Mouse (Mus musculus) lung, postnatal 0 days (tissue): Measurements from ENCODE around the gene AC134908.4. TPM values are rescaled to one million over a fixed set of nuclear protein-coding genes. Genes with fewer than 3 reads are reported as not detected.

Experiments
- ATAC-seq: fragments of 200-750 bp; cut with Nextera tagmentation; 2 replicates; pipeline ENCODE4 v1.8.0; 2017; ENCODE audit warnings: moderate library complexity
- DNase-seq: peaks from one replicate; pipeline ENCODE4 v3.0.0-alpha.2; 2016; ENCODE audit warnings: low spot score
- H3K27ac ChIP-seq: fragments of 300-500 bp; sonication (generic); 2 replicates; pipeline ENCODE4 v1.5.1; 2014; ENCODE audit warnings: antibody characterized with exemption, mild to moderate bottlenecking, low read length, mixed read lengths
- H3K27me3 ChIP-seq: fragments of 300-500 bp; sonication (generic); replicated peaks from 2 replicates; pipeline ENCODE4 v1.6.1; 2014; ENCODE audit warnings: low read length, mixed read lengths; ENCODE audit not compliant: insufficient read depth
- H3K36me3 ChIP-seq: fragments of 300-500 bp; sonication (generic); 2 replicates; pipeline ENCODE4 v1.6.1; 2014; ENCODE audit warnings: low read length, mixed read lengths; ENCODE audit not compliant: insufficient read depth
- H3K4me1 ChIP-seq: fragments of 300-500 bp; sonication (generic); 2 replicates; pipeline ENCODE4 v1.6.1; 2014; ENCODE audit warnings: antibody characterized with exemption, low read depth, low read length, mixed read lengths; ENCODE audit not compliant: insufficient read depth
- H3K4me2 ChIP-seq: fragments of 300-500 bp; sonication (generic); replicated peaks from 2 replicates; pipeline ENCODE4 v1.6.1; 2014; ENCODE audit warnings: low read depth, mild to moderate bottlenecking, low read length, moderate library complexity, mixed read lengths
- H3K4me3 ChIP-seq: fragments of 300-500 bp; sonication (generic); 2 replicates; pipeline ENCODE4 v1.5.1; 2014; ENCODE audit warnings: low read depth, low read length
- H3K9ac ChIP-seq: fragments of 300-500 bp; sonication (generic); replicated peaks from 2 replicates; pipeline ENCODE4 v1.6.1; 2014; ENCODE audit warnings: low read depth, mild to moderate bottlenecking
- H3K9me3 ChIP-seq: fragments of 300-500 bp; sonication (generic); 2 replicates; pipeline ENCODE4 v1.6.1; 2016; ENCODE audit warnings: low read length, mixed read lengths
- CTCF ChIP-seq: IDR thresholded peaks from 2 replicates; pipeline ENCODE4 v1.5.1; 2016; ENCODE audit warnings: antibody characterized with exemption, mild to moderate bottlenecking
- EP300 ChIP-seq: IDR thresholded peaks from 2 replicates; pipeline ENCODE4 v1.6.1; 2016; ENCODE audit warnings: antibody characterized with exemption, mild to moderate bottlenecking, control low read depth
- WGBS: fragments of 180-500 bp; shearing (Covaris S2); extraction: QIAGEN DNeasy Blood & Tissue Kit; methylation state at CpG from one replicate; pipeline ENCODE4 v1.1.7; 2014; 5-methylcytosine and 5-hydroxymethylcytosine counted together
- polyA plus RNA-seq: library from polyadenylated mRNA; unstranded; fragments of >200 nt; fragmentation: Nextera tagmentation; extraction: Ambion mirVana; gene quantifications from 2 replicates; pipeline ENCODE4 v1.2.1, GENCODE M21; 2015

AC134908.4 gene
- polyA plus RNA-seq, 1 experiment from 2014 or later = not detected

- DNase-seq (peak; percentile 81), ATAC-seq (peak; percentile 87)
Observed at GRCm38 (mm10) chr17:25756378-25757242, 38.8 kb downstream of the AC134908.4 start.

GRCm38 (mm10) chr17:25755627-25756377, 39.7 kb downstream of the AC134908.4 start:
- Histone ChIP-seq H3K36me3 (no peaks in the 10 kb centered on the region), H3K4me1 (no peaks in the 10 kb centered on the region), H3K27ac (peak overlapping the region; percentile 89), H3K9me3 (no peaks in the 10 kb centered on the region), H3K4me2 (no peak overlapping the region), H3K4me3 (no peak overlapping the region), H3K9ac (no peak overlapping the region), H3K27me3 (no peaks in the 10 kb centered on the region)
- 18% methylated on average over 4 of the region's 4 CpGs for WGBS
- peak; percentile 54 for DNase-seq
- TF ChIP-seq CTCF (no peak), EP300 (peak; percentile 86)
- ATAC-seq = peak; percentile 51

More at GRCm38 (mm10) chr17:25756378-25757242, 38.8 kb downstream of the AC134908.4 start:
- no peaks in the 10 kb centered on the region for H3K36me3 ChIP-seq
- H3K9me3 ChIP-seq = no peaks in the 10 kb centered on the region
- H3K9ac ChIP-seq = no peak overlapping the region
- no peaks in the 10 kb centered on the region for H3K4me1 ChIP-seq
- H3K27ac ChIP-seq = peak overlapping the region; percentile 89
- no peaks in the 10 kb centered on the region for H3K27me3 ChIP-seq
- 55% methylated on average over 9 of the region's 9 CpGs for WGBS
- TF ChIP-seq CTCF (no peak), EP300 (peak; percentile 87)
- no peak overlapping the region for H3K4me2 ChIP-seq
- no peak overlapping the region for H3K4me3 ChIP-seq

- Histone ChIP-seq H3K4me1 (no peaks in the 10 kb centered on the region), H3K4me2 (no peak overlapping the region), H3K27ac (peak overlapping the region; percentile 89), H3K9ac (no peak overlapping the region), H3K36me3 (no peaks in the 10 kb centered on the region), H3K9me3 (no peaks in the 10 kb centered on the region), H3K4me3 (no peak overlapping the region), H3K27me3 (no peaks in the 10 kb centered on the region)
- TF ChIP-seq EP300 (no peak), CTCF (no peak)
- no peak for ATAC-seq
- DNase-seq = no peak
- 70% methylated on average over 4 of the region's 4 CpGs for WGBS
Observed at GRCm38 (mm10) chr17:25755086-25755485, 40.4 kb downstream of the AC134908.4 start.

GRCm38 (mm10) chr17:25754241-25754640, 41.2 kb downstream of the AC134908.4 start, which contains the start of gene Msln:
TSS of gene Msln (minus strand) at chr17:25754378.
- Histone ChIP-seq H3K4me2 (peak within 1 kb of the TSS; percentile 42), H3K9me3 (no peaks in the 10 kb centered on the region), H3K36me3 (no peaks in the 10 kb centered on the region), H3K9ac (no peak within 1 kb of the TSS), H3K27ac (peak within 1 kb of the TSS; percentile 89), H3K27me3 (no peaks in the 10 kb centered on the region), H3K4me3 (no peak within 1 kb of the TSS), H3K4me1 (no peaks in the 10 kb centered on the region)
- DNase-seq = peak; percentile 51
- no peak for TF ChIP-seq CTCF
- TF ChIP-seq EP300 = no peak
- ATAC-seq = peak; percentile 40
- WGBS = 72% methylated on average over 9 of the region's 9 CpGs

GRCm38 (mm10) chr17:25751446-25751845, 44.0 kb downstream of the AC134908.4 start:
- H3K9me3 ChIP-seq = no peaks in the 10 kb centered on the region
- H3K4me2 ChIP-seq = 0 out of 2 replicates have a peak overlapping the region, but pooled peaks have one; percentile 11
- no peak overlapping the region for H3K4me3 ChIP-seq
- WGBS = 12% methylated on average over 5 of the region's 5 CpGs
- H3K27ac ChIP-seq = peak overlapping the region; percentile 62; the same call in 1 of the 2 replicates
- TF ChIP-seq CTCF = no peak
- TF ChIP-seq EP300 = no peak
- DNase-seq (peak; percentile 52), ATAC-seq (peak; percentile 34)
- H3K27me3 ChIP-seq = no peaks in the 10 kb centered on the region
- peaks cover 6% of the 10 kb centered on the region; the same call in 1 of the 2 replicates for H3K4me1 ChIP-seq
- H3K9ac ChIP-seq = no peak overlapping the region
- no peaks in the 10 kb centered on the region for H3K36me3 ChIP-seq

GRCm38 (mm10) chr17:25749314-25749713, 46.1 kb downstream of the AC134908.4 start:
- peak; percentile 64 for DNase-seq
- no peak overlapping the region for H3K4me3 ChIP-seq
- H3K27me3 ChIP-seq = no peaks in the 10 kb centered on the region
- peak; percentile 54; the same call in 1 of the 2 replicates for TF ChIP-seq EP300
- TF ChIP-seq CTCF = no peak
- H3K27ac ChIP-seq = peak overlapping the region; percentile 81
- no peaks in the 10 kb centered on the region for H3K36me3 ChIP-seq
- H3K9ac ChIP-seq = no peak overlapping the region
- no peak overlapping the region for H3K4me2 ChIP-seq
- no peaks in the 10 kb centered on the region for H3K9me3 ChIP-seq
- ATAC-seq = peak; percentile 79
- peaks cover 6% of the 10 kb centered on the region; the same call in 1 of the 2 replicates for H3K4me1 ChIP-seq
- WGBS = 57% methylated on average over 6 of the region's 6 CpGs
